Mouse (Mus musculus): ENCODE data around the gene Atrnl1.

DNA sequence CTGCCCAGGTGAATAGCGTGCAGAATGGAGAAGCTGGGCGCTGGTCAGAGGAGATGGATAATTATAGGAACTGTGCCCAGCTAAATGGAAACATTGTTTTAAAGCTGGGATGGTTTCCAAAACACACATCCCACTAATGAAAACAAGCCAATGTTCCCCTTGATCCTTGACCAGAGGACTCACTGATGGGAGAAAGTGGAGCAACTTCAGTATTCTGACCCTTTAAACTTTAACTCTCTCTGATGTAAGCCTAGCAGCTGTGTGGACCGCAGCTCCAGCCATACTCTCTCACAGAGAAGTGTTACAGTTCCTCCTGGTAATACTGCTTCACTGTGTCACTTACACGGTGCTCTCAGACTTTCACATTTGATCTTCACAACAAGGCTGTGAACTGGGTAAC is 432.7 kb downstream of the Atrnl1 start:
- no peak for TF ChIP-seq CTCF (IDR thresholded peaks at IDR 0.05; ENCODE audit: low read depth, low read length)
- no peak for TF ChIP-seq EP300 (IDR thresholded peaks at IDR 0.05; ENCODE audit: insufficient read depth, low read depth, low read length)
